Mouse (Mus musculus) neural tube, embryonic 12.5 days (tissue): Measurements from ENCODE around the gene Dcaf5. TPM values are rescaled to one million over a fixed set of nuclear protein-coding genes. Genes with fewer than 3 reads are reported as not detected.
A peak's percentile ranks its signal among the peaks of the same experiment; 100 is the strongest.
"Not testable (repeated sequence)": the region's sequence is repeated elsewhere in the genome, so short reads cannot be mapped to it uniquely, and the experiment has no call there.

ENCODE experiments used
- ATAC-seq: fragments of 200-750 bp; cut with Nextera tagmentation; 2 replicates; pipeline ENCODE4 v1.8.0; 2017; ENCODE audit warnings: low read depth, mild to moderate bottlenecking, moderate TSS enrichment, moderate library complexity; ENCODE audit not compliant: low FRiP score
- H3K27ac ChIP-seq: fragments of 300-500 bp; sonication (generic); 2 replicates; pipeline ENCODE4 v1.5.1; 2016
- H3K27me3 ChIP-seq: fragments of 300-500 bp; sonication (generic); replicated peaks from 2 replicates; pipeline ENCODE4 v1.6.1; 2016; ENCODE audit warnings: mild to moderate bottlenecking
- H3K36me3 ChIP-seq: fragments of 300-500 bp; sonication (generic); 2 replicates; pipeline ENCODE4 v1.6.1; 2016; ENCODE audit warnings: mild to moderate bottlenecking
- H3K4me1 ChIP-seq: fragments of 300-500 bp; sonication (generic); 2 replicates; pipeline ENCODE4 v1.6.1; 2016
- H3K4me2 ChIP-seq: fragments of 300-500 bp; sonication (generic); replicated peaks from 2 replicates; pipeline ENCODE4 v1.6.1; 2016; ENCODE audit warnings: mild to moderate bottlenecking
- H3K4me3 ChIP-seq: fragments of 300-500 bp; sonication (generic); 2 replicates; pipeline ENCODE4 v1.5.1; 2016
- H3K9ac ChIP-seq: fragments of 300-500 bp; sonication (generic); 2 replicates; pipeline ENCODE4 v1.6.1; 2016; ENCODE audit warnings: mild to moderate bottlenecking
- H3K9me3 ChIP-seq: fragments of 300-500 bp; sonication (generic); 2 replicates; pipeline ENCODE4 v1.6.1; 2016; ENCODE audit warnings: mild to moderate bottlenecking
- WGBS: fragments of 180-500 bp; shearing (Covaris S2); methylation state at CpG from one replicate; pipeline ENCODE4 v1.1.7; 2016; 5-methylcytosine and 5-hydroxymethylcytosine counted together
- polyA plus RNA-seq: library from polyadenylated mRNA; unstranded; fragments of >200 nt; fragmentation: Nextera tagmentation; extraction: Ambion mirVana; gene quantifications from 2 replicates; pipeline ENCODE4 v1.2.1, GENCODE M21; 2016

Dcaf5 gene
- polyA plus RNA-seq = 23.0 and 23.7 TPM in 2 replicates

DNA sequence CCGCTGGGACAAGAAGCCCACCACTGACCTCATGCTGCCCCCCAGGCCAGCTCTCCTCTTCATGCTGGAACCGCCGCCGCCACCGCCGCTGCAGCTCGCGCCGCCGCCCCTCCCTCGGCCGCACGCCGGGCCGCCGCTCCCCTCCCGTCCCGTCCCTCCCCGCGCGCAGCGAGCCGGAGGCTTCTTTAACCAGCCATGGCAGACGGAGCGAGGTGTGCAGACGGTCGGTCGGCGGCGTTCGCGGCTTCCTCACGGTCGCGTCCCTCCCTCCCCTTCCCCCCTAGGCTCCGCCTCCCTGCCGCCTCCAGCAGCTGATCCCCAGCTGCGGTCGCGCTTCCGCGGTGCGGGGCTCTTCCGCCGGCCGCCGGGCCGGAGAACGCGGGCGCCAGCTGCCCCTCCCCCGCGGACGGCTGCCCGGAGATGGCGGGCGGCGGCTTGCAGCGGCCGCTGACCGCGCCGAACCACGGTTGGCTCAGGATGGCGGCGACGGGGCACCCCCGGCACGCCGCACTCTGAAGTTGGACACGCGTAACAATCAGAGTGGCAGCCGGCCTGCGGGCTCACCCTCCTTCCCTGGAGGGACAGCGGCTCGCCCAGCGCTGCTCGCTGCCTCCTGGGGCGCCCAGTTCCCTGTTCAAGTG lies at the start of gene Dcaf5:
Gene Dcaf5 (minus strand): TSS at position 266 of the 641 bp plus-strand sequence.
- ATAC-seq = peak; percentile 76
- Histone ChIP-seq H3K4me1 (peaks cover 9% of the 10 kb centered on the region), H3K4me3 (peak within 1 kb of the TSS; percentile 89), H3K27me3 (no peaks in the 10 kb centered on the region), H3K9ac (peak within 1 kb of the TSS; percentile 92), H3K36me3 (no peaks in the 10 kb centered on the region), H3K9me3 (no peaks in the 10 kb centered on the region), H3K4me2 (peak within 1 kb of the TSS; percentile 79), H3K27ac (peak within 1 kb of the TSS; percentile 96)
- under 1% methylated on average over 73 of the region's 79 CpGs for WGBS

GRCm38 (mm10) chr12:80483397-80483796 lies 47.0 kb upstream of the Dcaf5 start:
- no peak overlapping the region for H3K4me3 ChIP-seq
- no peak overlapping the region for H3K27ac ChIP-seq
- ATAC-seq = no peak
- no peaks in the 10 kb centered on the region for H3K9me3 ChIP-seq
- peaks cover 28% of the 10 kb centered on the region for H3K36me3 ChIP-seq
- H3K27me3 ChIP-seq = no peaks in the 10 kb centered on the region
- no peak overlapping the region for H3K9ac ChIP-seq
- H3K4me1 ChIP-seq = no peaks in the 10 kb centered on the region
- H3K4me2 ChIP-seq = no peak overlapping the region
- WGBS = 68% methylated on average over 3 of the region's 3 CpGs

DNA sequence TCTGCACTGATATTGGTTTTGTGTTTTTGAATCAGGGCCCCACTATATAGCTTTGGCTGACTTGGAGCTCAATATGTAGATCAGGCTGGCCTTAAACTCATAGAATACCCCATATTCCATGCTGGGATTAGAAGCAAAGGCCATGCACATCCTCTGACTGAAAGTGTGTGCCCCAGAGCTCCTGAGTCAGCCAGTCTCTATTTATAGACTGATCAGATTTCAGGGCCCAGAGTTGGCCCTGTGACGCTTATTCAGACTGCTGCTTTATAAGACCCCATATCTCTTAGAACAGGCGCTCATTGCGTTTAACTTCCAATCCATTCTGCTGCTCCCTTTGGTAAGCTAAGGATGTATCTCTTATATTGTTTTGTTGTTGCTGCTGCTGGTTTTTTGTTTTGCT lies 43.6 kb upstream of the Dcaf5 start:
- Histone ChIP-seq H3K27ac (no peak overlapping the region), H3K4me3 (no peak overlapping the region), H3K9ac (no peak overlapping the region), H3K4me1 (no peaks in the 10 kb centered on the region), H3K9me3 (no peaks in the 10 kb centered on the region), H3K36me3 (peaks cover 23% of the 10 kb centered on the region), H3K27me3 (no peaks in the 10 kb centered on the region), H3K4me2 (no peak overlapping the region)
- WGBS = 83% methylated on average over 3 of the region's 3 CpGs
- ATAC-seq = no peak

DNA sequence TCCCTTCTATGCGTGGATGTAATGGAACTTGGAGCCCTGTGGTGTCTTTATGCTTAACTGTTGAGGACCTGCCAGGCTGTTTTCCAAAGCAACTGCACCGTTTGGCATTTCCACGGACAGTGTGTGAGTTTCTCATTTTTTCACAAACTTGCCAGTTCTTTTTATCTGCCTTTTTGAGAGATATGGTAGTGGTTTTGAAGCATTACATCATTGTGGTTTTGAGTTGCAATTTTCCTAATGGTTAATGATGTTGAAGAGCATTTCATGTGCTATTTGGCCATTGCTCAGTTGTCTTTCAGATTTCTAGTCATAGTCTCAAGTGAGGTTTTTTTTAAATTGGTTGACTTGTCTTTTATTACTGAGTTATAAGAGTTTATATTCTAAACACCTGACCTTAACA lies 37.3 kb upstream of the Dcaf5 start:
- no peak overlapping the region for H3K27ac ChIP-seq
- H3K9me3 ChIP-seq = no peaks in the 10 kb centered on the region
- H3K4me3 ChIP-seq = no peak overlapping the region
- 89% methylated on average over 3 of the region's 3 CpGs for WGBS
- H3K9ac ChIP-seq = no peak overlapping the region
- no peak overlapping the region for H3K4me2 ChIP-seq
- 0 out of 2 replicates have a peak, but pooled peaks cover 2% of the 10 kb centered on the region for H3K36me3 ChIP-seq
- ATAC-seq = no peak
- no peaks in the 10 kb centered on the region for H3K4me1 ChIP-seq
- no peaks in the 10 kb centered on the region for H3K27me3 ChIP-seq

DNA sequence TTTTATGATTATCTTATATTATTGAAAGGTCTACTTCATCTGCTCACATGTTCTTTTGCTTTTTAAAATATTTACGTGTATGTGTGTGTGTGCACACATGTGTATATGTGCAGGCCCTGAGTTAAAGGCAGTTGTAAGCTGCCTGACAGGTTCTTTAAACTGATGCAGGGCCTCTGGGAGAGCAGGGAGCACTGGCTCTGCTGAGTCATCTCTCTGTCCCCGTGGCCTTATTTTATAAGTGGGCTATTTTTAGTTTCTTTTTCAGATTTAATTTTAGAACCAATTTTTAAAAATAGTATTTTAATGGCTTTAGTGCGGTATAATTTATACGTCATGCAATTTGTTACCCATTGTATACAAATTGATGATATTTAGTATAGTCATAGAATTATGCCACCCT lies 35.5 kb upstream of the Dcaf5 start:
- Histone ChIP-seq H3K4me3 (no peak overlapping the region), H3K4me1 (no peaks in the 10 kb centered on the region), H3K9me3 (no peaks in the 10 kb centered on the region), H3K36me3 (0 out of 2 replicates have a peak, but pooled peaks cover 2% of the 10 kb centered on the region), H3K27me3 (no peaks in the 10 kb centered on the region), H3K9ac (no peak overlapping the region), H3K4me2 (no peak overlapping the region), H3K27ac (no peak overlapping the region)
- ATAC-seq = no peak
- 84% methylated on average over 4 of the region's 4 CpGs for WGBS

GRCm38 (mm10) chr12:80470206-80470605 lies 33.8 kb upstream of the Dcaf5 start:
- Histone ChIP-seq H3K27ac (no peak overlapping the region), H3K27me3 (no peaks in the 10 kb centered on the region), H3K9ac (no peak overlapping the region), H3K4me1 (no peaks in the 10 kb centered on the region), H3K36me3 (no peaks in the 10 kb centered on the region), H3K4me3 (no peak overlapping the region), H3K4me2 (no peak overlapping the region), H3K9me3 (no peaks in the 10 kb centered on the region)
- ATAC-seq = no peak
- WGBS = 92% methylated on average over 2 of the region's 2 CpGs

GRCm38 (mm10) chr12:80463666-80464269 lies 27.4 kb upstream of the Dcaf5 start:
- 0 out of 2 replicates have a peak overlapping the region, but pooled peaks have one; percentile 50 for H3K27ac ChIP-seq
- no peaks in the 10 kb centered on the region for H3K36me3 ChIP-seq
- no peaks in the 10 kb centered on the region for H3K9me3 ChIP-seq
- H3K4me2 ChIP-seq = peak overlapping the region; percentile 92
- 10% methylated on average over 17 of the region's 17 CpGs for WGBS
- H3K4me3 ChIP-seq = peak overlapping the region; percentile 82
- no peak for ATAC-seq
- no peaks in the 10 kb centered on the region for H3K27me3 ChIP-seq
- H3K4me1 ChIP-seq = peaks cover 4% of the 10 kb centered on the region; the same call in 1 of the 2 replicates
- H3K9ac ChIP-seq = peak overlapping the region; percentile 73

- peak within 1 kb of the TSS; percentile 73 for H3K9ac ChIP-seq
- ATAC-seq = peak; percentile 96
- peak within 1 kb of the TSS; percentile 82 for H3K4me3 ChIP-seq
- H3K9me3 ChIP-seq = no peaks in the 10 kb centered on the region
- no peaks in the 10 kb centered on the region for H3K36me3 ChIP-seq
- peaks cover 4% of the 10 kb centered on the region; the same call in 1 of the 2 replicates for H3K4me1 ChIP-seq
- H3K27me3 ChIP-seq = no peaks in the 10 kb centered on the region
- H3K27ac ChIP-seq = peak within 1 kb of the TSS; percentile 50
- peak within 1 kb of the TSS; percentile 92 for H3K4me2 ChIP-seq
- under 1% methylated on average over 45 of the region's 45 CpGs for WGBS
Observed at GRCm38 (mm10) chr12:80462942-80463651, 26.7 kb upstream of the Dcaf5 start, which contains the start of gene Exd2. TSS of gene Exd2 (plus strand) at chr12:80463095.

DNA sequence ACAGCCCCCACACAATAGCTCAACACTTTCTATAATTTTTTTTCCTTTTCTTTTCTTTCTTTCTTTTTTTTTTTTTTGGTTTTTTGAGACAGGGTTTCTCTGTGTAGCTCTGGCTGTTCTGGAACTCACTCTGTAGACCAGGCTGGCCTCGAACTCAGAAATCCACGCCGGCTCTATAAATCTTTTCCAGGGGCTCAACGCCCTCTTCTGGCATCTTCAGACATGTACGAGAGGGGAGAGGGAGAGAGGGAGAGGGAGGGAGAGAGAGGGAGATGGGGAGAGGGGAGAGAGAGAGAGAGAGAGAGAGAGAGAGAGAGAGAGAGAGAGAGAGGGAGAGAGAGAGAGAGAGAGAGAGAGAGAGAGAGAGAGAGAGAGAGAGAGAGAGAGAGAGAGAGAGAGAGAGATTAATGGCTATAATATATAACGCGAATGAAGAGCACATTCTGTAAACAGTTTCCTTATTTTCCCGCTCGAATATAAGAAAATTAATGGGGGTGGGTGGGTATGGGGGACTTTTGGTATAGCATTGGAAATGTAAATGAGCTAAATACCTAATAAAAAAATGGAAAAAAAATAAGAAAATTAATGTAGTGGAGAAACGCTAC lies 26.0 kb upstream of the Dcaf5 start:
- not testable (repeated sequence) for H3K27me3 ChIP-seq, ATAC-seq, H3K27ac ChIP-seq, H3K36me3 ChIP-seq, H3K9me3 ChIP-seq, H3K4me1 ChIP-seq, H3K9ac ChIP-seq
- peak overlapping the region; percentile 92 for H3K4me2 ChIP-seq
- WGBS = 11% methylated on average over 10 of the region's 10 CpGs
- peak overlapping the region; percentile 82 for H3K4me3 ChIP-seq

DNA sequence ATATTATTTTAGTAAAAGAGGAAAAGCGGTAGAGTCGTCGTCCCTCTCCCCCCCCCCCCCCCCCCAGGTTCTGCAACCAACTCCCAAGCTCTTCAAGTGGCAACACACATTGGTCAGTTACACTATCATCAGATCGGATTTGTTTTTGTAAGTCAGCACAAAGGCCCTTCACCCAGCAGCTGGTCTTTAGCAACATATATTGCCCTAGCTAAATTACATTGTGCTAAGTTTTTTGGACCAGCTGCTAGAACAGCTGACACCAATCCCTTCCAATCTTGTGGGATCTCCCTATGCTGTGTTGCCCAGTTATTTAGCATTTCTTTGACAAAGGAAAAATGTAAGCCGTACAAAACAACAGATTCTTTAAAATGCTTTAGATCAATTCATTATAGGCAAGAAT lies 21.6 kb upstream of the Dcaf5 start:
- WGBS = 80% methylated on average over 5 of the region's 5 CpGs
- H3K9ac ChIP-seq = no peak overlapping the region
- H3K4me3 ChIP-seq = no peak overlapping the region
- no peak for ATAC-seq
- no peak overlapping the region for H3K4me2 ChIP-seq
- H3K9me3 ChIP-seq = no peaks in the 10 kb centered on the region
- no peak overlapping the region for H3K27ac ChIP-seq
- no peaks in the 10 kb centered on the region for H3K27me3 ChIP-seq
- no peaks in the 10 kb centered on the region for H3K36me3 ChIP-seq
- H3K4me1 ChIP-seq = no peaks in the 10 kb centered on the region

GRCm38 (mm10) chr12:80453506-80453905 lies 17.1 kb upstream of the Dcaf5 start:
- H3K4me3 ChIP-seq = no peak overlapping the region
- H3K4me1 ChIP-seq = no peaks in the 10 kb centered on the region
- no peak overlapping the region for H3K27ac ChIP-seq
- WGBS = 90% methylated on average over 1 of the region's 1 CpGs
- H3K27me3 ChIP-seq = no peaks in the 10 kb centered on the region
- no peak for ATAC-seq
- H3K9ac ChIP-seq = no peak overlapping the region
- H3K4me2 ChIP-seq = no peak overlapping the region
- H3K36me3 ChIP-seq = no peaks in the 10 kb centered on the region
- H3K9me3 ChIP-seq = no peaks in the 10 kb centered on the region

DNA sequence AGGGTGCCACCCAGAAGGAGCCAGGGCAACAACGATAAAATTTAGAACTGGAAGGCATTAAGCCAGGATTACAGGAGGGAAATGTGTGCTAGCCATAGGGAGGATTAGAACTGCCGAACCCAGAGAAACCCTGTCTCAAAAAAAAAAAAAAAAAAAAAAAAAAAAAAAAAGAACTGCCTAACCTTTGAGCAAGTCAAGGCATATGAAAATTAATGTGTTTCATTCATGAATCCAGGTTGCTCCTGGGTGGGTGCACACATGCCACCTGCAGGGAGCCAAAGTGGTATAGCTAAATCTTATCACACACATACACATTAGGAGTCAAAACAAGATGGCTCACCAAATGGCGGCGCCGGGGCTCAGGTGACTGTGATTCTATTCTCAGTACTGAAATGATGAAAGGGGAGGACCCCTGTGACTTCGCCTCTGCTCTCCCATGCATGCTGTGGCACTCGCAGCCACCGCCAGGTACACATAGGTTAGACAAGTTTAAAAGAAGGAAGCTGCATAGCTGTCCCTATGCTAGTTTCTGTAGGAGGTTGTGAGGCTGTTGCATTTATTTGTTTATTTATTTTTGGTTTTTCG lies 8.2 kb upstream of the Dcaf5 start:
- Histone ChIP-seq H3K36me3 (no peaks in the 10 kb centered on the region), H3K27ac (no peak overlapping the region), H3K4me3 (no peak overlapping the region), H3K27me3 (no peaks in the 10 kb centered on the region), H3K4me1 (no peaks in the 10 kb centered on the region), H3K9me3 (no peaks in the 10 kb centered on the region), H3K9ac (no peak overlapping the region), H3K4me2 (no peak overlapping the region)
- WGBS = 88% methylated on average over 9 of the region's 9 CpGs
- no peak for ATAC-seq
